Mouse (Mus musculus): ENCODE measurements at regions not wholly inside any gene's neighbourhood (a gene's known extent, or its start where the extent isn't known, plus 50 kb on each side); places are given as distances from the start of the nearest gene placed in this dataset.

DNA sequence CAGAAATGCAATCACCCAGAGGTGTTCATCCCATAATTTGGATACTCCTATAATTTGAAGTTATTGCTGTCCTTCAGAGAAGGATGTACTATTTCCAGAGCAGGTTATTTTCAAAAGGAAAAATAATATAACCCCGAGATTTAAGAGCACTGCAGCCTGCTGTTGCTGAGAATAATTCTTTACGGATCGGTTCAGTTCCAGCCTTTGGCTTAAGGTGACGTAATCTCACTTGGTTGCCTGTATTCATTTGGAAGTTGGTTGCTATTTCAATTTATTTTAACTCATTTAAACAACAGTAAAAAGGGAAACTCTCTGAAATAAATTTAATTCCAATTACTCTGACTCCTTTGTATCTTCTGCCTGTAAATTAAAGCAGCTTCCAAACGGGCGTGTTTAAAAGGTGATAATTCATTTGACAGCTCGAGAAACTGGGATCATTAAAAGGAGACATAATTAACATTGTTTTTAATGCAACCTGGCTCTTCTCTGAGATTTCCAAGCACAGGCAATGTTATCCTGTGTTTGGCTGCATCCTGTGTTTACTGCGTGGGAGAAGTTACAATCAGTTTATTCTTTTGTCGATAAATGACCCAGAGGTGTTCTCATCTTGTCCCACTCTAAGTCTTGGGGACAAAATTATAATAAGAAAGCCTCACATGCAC is 568.5 kb downstream of the Gm16223 start:
- no peak for DNase-seq

DNA sequence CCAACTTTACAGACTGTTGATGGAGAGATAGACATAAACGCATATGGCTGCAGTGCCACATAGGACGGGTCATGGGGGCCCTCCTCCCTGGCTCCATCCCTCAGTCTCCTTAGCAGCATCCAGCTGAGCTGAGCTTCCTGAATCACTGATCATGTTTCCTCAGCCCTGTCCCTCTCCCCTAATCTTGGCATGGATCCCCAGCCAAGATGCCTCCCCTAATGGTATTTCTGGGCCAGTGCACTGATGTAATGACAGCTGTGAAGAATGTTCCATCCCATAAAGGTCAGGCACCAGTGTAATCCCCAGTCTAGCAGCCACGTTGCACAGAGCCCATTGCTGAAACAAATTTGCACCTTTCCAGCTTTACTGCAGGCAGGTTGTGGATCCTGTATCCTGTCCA is 576.5 kb upstream of the Cpeb2 start:
- no peak for DNase-seq

DNA sequence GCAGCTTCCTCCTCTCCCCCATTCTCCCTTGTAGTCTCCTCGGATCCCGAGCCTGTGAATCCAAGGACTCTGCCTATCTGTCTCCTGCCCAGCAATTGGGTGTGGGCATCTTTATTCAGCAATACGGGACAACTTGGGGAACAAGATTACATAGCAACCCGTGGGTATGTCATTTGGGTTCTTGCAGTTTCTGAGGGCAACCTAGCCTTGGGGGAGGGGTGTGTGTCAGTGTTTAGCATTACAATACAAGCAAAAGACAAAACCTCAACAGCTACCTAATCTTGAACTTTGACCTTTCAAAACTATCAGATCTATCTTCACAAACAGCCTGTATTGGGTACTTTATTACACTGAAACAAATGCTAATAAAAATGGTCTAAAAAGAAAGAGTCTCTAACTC is 573.0 kb upstream of the Cpeb2 start:
- DNase-seq, result no peak

DNA sequence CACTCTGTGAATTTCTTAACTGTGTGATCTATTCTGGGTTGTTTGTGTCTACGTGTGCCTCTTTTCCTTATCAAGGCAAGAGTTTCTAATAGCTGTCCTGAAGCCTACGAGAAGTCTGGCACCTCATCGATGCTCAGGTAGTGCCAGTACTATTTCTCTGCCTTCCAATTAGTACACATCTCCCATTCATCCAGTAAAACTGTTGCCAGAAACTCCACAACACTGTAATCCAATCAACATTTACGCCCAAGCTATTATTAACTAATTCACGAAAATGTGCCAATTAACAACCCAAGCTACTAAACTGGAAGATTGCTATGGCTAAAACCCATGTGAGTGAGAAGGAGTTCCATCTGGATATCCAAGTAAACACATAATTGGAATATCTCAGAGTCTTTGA is 553.4 kb upstream of the Cpeb2 start:
- DNase-seq, result no peak

DNA sequence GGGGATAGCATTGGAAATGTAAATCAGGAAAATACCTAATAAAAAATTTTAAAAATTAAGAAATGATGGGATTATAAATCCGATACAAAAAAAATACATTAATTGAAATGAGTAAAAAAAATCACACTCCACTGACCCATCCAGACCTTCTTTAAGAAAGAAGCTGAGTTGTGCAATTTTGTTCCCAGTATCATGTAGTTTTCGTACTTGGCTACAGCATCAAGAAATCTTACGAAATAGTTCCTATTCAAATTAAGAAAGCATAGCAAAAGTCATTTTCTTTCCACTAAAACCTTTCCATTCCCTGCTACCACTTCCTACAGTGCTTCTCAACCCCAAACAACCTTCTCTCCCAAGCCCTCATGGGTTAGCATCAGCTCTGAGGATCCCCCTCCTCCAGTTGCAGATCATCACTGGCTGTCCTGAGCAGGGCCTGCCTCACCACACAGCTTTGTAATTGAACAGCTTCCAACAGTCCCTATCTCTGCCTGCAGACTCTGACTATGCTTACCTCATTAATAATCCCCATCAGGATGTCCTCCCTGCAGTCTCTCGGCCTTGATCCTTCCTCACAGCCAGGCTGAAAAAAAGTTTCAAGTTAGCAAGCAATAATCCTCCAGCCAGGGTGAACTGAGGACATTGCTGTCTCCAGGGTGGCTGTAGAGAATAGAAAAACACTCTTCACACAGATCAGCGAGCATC is 547.5 kb upstream of the Cpeb2 start:
- no peak for DNase-seq

DNA sequence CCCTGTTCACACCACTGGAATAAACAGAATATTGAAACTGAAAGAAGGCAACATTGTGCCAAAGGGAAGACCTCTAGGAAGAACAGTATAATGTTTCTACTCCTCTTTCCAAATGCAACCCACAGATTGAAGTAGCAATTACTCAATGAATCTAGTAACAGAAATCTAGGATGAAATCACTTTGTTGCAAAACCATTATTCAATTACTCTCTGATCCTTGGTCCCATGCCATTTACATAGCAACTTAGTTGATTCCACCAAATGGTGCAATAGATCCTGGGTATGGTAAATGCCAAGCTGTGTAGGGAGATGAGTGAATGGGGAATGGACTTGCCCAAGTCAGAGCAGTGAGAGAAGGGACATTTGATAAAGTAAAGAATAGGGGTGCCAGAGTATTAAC is 545.8 kb upstream of the Cpeb2 start:
- no peak for DNase-seq

Measured in layer of hippocampus, postnatal 36 days (tissue).